Mouse (Mus musculus) G1E (cell line): ENCODE data around the gene Nap1l5.

Source experiments
- CTCF ChIP-seq: IDR thresholded peaks from 2 replicates; pipeline ENCODE4 v1.5.1; 2012; ENCODE audit warnings: low read depth, low read length, inconsistent platforms, mixed read lengths
- GATA1 ChIP-seq: IDR thresholded peaks from 2 replicates; pipeline ENCODE4 v1.6.1; 2012; ENCODE audit warnings: borderline replicate concordance, low read length, inconsistent platforms, mixed read lengths
- TAL1 ChIP-seq: conservative IDR thresholded peaks from 2 replicates; pipeline ENCODE4 v1.6.1; 2012; ENCODE audit warnings: low read depth, low read length, inconsistent platforms, mixed read lengths

- TF ChIP-seq CTCF (no peak), GATA1 (no peak), TAL1 (no peak)
Measured at GRCm38 (mm10) chr6:58859517-58859916, 47.4 kb downstream of the Nap1l5 start.
